Mouse (Mus musculus) heart, adult 9 months (tissue): ENCODE results near the gene Oca2.
A peak's percentile ranks its signal among the peaks of the same experiment; 100 is the strongest.

ENCODE experiments used
- DNase-seq, 2 experiments: peaks; one replicate each; pipeline ENCODE4 v3.0.0; 2022; ENCODE audit warnings: low spot score in 2 of 2

The Oca2 gene

DNA sequence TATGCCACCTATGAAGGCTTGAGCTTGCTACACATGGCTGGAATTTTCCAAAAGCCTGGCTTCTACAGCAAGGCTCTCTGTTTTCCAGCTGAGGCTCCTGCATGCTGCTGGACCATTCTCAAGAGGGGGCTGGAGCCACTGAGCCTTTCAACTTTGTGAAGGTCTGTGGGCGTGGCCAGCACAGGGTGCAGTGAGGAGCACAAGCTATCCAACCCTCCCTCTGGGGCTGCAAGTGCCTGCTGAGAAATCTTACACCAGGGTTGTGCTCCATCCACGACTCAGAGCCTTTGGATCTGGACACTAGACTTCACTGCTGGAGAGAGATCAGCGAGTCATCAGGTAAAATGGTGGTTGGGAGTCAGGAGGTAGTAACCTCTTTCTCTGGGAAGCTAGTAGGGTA is at the start of gene Oca2:
Gene Oca2, plus strand, starts transcription at position 218 of the 400 bp plus-strand sequence.
- no peak for DNase-seq

DNA sequence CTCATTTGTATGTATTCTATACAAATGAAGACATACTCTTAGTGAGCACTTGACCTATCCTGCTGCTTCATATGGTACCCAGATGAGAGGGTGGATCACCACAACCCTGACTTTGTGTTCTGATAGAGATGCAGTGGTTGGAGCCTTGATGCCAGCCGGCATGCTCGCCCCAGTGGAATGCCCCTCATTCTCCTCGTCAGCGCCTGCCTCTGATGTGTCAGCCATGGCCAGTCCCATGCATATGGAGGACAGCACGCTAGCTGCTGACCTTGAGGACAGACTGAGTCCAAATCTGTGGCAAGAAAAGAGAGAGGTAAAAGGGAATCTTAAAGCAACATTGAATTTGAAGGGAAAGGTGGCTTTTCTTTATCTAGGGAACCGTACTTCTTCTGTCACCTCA is 48.5 kb upstream of the Oca2 start:
- no peak for DNase-seq

DNA sequence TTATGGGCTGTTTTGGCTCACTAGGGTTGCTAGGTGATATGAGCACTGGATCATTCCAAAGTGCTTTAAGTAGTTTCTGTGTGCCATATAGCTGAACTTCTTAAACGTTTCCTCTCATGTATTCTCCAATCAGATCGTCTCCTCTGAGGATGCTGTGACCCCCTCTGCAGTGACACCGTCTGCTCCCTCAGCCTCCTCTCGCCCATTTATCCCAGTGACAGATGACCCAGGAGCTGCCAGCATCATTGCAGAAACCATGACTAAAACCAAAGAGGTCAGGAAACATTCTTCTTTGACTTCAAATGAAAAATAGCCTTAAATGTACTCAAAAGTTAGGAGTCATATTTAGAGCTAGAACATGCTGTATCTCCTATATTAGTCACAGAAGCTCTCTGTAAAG is 47.9 kb upstream of the Oca2 start:
- DNase-seq: no peak

DNA sequence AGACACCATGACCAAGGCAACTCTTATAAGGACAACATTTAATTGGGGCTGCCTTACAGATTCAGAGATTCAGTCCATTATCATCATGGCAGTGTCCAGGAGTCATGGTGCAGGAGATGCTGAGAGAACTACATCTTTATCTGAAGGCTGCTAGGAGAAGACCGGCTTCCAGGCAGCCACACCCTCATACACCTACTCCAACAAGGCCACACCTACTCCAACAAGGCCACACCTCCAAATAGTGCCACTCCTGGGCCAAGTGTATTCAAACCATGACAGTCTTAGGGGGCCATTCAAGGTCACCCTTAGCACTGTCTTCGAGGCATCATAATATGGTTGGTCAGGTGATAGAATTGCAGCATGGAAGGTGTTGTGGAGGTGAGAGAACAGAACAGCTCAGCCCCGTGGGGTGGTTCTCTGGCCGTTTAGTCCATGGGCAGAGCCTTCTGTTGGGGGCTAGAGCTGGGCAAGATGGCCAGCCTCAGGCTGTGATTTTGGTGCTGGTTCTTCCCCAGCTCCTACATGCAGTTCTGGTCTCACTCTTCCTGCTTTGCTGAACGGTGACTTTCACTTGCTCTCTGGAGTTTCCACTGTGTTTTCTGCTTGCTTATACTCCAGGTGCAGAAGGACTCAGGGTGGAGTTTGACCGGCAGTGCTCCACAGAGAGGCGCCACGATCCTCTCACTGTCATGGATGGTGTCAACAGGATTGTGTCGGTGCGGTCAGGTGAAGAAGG is 37.9 kb upstream of the Oca2 start:
- DNase-seq: no peak

DNA sequence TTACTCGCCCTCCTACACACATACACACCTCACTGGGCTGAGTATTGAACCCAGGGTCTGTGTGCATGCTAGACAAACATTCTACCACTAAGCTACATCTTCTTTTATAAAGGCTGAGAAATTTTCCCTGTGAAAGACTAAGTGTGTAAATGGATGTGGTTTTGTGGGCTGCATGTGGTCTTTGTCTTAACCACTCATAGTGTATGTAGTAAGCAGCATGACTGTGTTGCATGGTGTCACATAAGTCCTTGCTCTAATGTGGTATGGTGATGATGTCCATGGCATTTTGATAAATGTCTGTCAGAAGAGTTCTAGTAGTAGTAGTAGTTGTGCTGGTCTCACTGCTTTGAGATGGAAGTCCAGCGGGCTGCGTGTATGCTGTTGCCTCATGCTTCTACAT is 36.7 kb upstream of the Oca2 start:
- DNase-seq: no peak

DNA sequence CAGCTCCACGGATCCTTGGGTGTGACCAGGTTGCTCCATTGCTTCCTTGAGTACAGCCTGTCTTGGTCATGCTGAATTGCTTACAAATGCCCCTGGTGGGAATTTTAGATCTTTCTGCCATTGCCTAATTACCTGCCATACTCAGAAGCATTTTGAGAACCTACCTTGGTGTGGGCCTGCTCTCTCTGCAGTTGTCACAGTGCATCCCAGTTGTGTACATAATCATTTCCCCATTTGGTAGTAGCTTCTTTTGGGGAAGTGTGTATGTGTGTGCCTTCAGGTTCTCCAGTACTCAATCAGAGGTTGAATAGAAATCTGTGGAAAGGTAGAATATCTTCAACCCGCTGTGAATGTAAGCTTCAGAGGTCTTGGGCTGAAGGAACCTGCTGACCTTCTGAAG is 36.3 kb upstream of the Oca2 start:
- DNase-seq: no peak

DNA sequence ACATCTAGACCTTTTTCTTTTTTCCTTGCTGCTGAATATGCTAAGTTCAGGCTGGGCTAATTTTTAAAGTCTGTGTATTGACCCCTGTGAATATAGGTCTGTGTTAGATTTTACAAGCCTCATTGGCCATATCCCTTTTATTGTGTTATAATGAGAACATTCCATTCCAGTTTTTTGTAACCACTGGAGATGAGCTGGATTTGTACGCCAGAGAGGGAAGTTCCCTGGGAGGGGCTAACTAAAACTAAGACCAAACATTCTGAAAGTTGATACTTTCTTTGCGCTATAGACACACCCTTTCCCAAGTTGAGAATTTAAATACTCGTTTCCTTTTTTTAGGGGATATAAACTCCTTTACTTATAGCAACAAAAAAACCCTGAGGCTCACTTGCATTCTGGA is 34.7 kb upstream of the Oca2 start:
- no peak for DNase-seq

DNA sequence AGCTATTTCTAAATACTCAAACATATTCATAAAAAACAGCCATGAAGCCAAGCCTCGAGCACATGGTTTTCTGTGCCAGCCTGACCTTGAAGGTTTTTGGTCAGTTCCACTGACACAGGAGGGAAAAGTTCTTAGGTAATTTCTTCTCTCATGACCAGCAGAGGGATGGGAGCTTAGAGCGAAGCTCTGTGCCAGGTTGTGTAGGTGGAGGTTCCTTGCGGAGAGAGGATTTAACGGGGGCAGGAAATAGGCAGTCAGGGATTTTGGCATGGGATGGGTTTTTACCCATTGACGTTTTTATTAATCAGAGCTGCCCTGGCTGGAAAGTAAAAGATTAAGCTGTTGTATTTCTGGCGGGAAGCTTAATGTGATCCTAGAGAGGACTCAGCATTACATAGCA is 18.7 kb upstream of the Oca2 start:
- no peak for DNase-seq

DNA sequence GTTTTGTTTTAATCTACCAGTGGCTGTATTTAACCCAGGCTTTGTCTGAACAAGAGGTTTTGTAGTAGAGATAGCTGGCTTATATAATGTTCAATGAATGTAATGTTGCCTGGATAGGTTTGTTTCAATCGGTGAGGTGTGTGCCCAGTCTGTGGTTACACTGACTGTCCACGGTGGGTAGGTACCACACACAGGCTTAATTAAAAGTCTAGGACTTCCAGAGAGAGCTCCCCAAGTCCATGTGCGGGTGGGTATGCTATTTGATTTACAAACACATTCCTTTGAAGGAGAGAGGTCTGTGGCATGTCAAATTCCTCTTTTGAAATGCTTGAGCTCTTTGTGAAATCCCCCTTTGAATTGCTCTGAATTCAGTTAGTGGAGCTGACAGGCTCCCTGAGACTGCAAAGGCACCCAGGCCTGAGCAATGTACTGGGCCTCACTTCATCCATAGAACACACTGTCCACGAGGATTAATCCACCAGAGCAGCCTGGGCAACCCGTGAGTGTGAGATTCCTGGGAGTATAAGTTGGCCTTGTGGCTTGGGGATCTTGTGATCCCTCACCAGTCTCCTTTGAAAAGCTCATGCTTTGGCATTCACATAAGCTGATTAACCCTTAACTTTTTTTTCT is 3.7 kb upstream of the Oca2 start:
- no peak for DNase-seq

DNA sequence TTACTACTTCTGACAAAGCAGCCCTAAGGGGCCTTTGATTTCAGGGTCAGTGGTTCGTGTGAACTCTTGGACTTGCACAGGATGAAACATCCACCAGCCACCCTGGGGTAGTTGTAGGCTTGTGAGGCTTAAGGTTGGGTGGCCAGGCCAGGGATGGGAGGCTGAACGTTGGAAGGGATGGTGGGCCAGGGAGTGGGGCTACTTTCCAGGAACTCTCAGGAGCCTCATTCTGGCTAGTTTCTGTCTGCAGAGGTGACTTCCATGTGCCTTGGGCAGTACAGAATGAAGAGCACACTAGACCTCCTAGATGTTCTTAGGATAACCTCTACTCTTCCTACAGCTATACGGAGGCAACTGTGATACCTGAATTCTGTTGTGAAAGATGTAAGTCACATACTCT is 2.9 kb upstream of the Oca2 start:
- no peak for DNase-seq

DNA sequence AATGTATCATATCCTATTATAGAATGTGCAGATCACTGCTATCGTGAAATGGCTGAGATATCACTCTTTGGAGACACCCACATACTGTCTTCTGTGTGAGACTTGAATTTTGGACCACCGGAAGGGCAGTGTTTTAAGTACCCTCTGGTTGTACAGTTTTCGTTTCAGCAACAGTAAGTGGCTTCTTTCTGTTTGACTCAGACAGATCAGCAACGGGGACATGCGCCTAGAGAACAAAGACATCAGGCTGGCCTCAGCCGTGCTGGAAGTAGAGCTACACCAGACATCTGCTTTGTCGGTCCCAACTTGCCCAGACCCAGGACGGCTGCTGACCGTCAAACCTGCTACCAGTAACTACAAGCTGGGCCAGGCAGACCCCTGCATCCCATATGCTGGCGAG is 15.0 kb downstream of the Oca2 start:
- no peak for DNase-seq

DNA sequence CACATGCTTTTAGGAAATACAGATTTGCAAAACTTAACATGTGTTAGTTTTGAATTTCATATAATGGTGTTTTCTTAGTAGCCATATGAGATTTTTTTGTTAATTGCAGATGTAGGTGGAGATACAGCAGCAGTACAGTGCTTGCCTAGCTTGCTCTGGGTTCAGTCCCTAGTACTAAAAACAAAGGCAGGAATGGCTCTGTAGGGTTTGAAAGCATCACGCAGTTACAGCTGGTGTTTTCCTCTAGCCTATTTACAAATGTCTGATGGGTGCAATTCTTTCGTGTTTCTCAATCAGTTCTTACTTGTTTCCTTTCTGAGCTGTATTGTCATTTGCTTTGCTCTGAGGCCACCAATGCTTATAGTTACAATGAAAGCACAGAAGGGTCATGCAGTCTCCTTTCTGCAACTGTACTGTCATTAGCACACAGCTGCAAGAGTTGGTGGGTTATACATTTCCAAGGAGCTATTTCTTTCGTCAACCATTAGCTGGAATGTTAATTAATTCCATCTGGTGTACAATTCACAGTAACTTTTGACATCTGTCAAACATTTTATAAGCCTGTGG is 18.4 kb downstream of the Oca2 start:
- DNase-seq: no peak

DNA sequence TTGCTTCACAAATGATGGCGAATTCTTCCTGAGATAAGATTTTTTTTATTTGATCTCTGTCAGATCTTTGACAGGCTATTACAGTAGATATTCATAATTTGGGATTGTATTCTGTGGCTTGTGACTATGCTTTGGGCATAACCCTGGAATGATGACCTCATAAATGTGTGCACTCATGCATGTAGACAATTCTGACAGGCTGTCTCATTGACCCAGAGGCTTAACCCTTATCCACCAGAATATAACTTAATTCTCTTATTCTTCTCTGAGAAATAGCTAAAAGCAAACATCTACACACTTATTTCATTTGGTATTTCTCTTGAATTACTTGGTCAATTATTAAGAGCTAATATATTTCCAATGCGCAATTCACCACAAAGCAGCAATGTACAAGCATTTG is 37.9 kb downstream of the Oca2 start:
- DNase-seq: no peak

DNA sequence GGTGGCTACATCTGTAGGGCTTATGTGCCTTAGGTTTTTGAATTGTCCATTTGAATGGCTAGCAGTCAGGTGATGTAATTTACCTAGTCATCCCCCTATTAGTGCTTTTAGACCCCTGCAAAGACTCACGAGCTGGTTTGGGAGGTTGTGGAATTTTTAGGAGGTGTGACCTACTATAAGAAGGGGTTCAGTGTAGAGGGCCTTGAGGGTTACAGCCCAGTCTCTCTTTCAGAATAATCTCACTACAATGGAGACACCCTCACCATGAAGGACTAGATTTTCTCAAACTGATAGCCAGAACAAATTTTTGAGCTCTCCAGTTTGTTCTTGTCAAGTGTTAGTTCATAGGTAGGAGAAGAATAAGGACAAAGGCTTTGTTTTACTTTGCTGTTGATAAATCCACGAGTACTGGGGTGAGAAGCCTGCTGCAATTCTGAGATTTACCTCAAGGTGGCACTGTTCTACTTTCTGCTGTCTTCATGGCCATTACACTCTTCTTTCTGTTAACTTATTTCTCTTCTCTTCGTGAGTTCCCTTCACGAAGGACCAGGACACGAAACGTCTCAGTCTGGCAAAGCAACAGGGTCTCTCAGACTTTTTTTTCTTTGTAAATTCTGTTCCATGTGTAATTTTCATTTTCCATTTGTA is 52.0 kb downstream of the Oca2 start:
- DNase-seq: peak in 1 of 2 experiments; percentile 3

DNA sequence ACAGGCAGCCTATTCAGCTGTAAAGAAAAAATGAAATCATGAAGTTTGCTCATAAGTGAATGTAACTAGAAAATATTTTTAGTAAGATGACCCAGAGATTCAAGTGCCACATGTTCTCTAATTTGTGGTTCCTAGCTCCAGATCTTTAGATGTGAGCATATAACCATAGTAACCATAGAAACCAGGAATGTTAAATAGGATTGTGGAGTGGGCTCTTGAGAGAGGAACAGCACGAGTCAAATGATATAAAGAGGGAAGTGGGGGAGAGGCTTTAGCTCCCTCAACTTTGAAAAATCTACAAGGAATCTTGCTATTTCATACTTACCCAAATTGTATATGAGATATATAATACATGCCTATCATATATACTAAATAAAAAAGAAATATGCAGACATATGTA is 64.8 kb downstream of the Oca2 start:
- DNase-seq: no peak

DNA sequence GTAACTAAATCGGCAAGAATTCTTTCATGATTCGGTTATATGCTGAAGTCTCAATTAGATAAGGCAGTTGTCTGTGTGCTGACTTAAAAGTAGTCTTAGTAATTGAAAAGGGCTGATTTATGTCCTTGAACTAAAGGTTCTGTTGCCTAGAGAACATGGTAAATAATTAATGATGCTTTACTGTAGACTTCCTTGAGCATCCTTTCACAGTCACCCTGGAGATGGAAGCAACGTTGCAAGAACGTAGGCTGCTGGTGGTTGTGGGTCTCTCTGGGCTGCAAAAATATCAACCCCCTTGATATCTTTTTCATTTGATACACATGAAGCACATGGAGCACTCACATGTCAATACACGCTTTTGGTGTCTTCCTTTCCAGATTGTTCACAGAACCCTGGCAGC is 74.8 kb downstream of the Oca2 start:
- DNase-seq: no peak

DNA sequence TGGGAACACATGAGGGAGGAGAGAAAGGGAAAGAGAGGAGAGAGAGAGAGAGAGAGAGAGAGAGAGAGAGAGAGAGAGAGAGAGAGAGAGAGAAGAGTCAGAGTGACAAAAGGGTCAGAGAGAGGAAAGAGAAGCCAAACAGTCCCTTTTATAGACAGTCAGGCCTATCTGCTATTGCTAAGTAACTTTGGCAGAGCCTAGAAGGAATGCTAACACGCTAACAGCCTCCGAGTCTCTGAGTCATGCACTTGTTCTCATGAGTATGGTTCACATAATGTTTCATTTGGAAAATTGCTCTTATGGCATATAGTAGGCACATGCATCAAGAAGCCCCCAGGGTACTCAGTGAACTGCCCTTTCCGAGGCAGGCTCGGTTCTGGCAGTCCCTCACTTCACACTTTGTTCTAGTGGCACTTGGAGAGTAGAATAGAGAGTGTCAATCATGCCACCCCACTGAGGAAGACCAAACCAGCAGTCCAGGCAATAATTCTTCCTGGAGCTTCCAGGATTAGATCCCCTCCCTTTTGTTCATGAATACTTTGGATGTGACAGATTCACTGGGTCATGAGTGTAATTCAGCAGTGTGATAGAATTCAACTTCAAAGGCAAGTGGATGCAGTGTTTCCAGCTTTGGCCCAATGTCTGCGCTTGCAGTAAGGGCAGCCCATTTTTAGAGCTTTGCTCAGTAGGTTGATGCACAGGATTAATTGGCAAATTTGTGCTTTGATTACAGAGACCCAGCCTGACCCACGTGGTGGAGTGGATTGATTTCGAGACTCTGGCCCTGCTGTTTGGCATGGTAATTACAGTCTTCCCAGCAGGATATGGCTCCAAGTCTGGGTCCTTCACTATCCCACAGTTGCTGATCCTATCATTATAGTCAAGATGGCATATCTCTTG is 76.3 kb downstream of the Oca2 start:
- DNase-seq: no peak

DNA sequence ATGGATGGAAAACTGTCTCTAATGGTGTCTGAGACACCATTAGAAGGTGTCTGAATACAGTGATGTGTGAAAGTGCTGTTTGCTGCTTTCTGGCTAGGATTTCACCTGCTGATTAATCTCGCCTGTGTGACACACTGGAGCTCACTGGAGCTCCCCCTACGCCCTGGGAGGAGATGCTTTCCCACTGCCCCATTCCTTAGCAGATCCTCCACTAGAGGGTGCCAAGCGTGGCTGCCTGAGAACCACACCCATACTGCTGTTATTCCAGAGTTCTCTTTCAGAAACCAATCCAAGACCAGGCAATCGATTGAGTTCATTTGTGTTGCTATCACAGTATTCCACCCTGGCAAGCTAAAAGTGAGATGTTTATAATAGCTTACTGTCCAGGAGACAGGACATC is 88.2 kb downstream of the Oca2 start:
- DNase-seq: no peak

DNA sequence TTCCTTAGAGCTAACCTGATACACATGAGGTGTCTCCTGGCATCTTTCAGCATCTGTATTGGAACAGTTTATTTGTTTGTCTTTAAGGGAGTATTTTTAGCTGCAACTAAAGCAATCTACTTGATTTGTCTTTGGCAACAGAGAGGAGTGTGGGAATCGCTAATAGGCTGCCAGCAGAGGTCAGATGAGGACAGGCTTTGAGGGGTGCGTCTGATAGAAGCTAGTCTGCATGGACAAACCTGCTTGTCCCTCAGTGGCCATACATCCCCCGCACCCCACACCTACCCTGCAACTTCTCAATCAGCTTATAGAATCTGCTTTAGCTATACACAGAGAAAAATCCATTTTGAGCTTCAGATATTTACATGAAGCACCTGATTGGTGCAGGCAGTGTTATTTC is 109.0 kb downstream of the Oca2 start:
- peak; percentile 15 to 29 for DNase-seq

DNA sequence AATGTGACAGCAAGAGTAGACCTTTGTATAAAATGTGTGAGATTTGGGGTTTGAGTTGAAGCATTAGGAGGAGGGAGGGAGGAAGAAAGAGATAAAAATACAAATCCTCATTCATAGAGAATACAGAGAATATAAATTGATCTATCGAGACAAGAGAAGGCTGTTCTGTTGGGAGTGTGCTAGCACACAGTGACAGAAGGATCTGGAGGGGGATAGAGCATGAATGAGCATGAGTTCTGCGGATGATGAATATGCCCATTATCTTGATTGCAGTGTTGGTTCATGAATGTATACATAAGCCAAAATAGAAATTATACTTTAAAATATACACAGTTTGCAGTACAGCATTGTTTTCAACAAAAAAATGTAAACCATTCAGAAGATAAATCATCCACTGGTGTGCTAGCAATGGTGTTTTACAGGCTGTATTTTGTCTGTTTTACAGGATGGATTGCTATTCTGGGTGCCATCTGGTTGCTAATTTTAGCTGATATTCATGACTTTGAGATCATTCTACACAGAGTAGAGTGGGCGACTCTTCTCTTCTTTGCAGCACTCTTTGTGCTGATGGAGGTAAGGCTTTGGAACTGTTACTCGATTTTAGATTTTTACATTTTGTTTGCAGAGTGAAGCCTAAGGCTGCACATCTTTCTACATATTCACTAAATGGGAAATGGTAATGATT is 117.2 kb downstream of the Oca2 start:
- no peak for DNase-seq

DNA sequence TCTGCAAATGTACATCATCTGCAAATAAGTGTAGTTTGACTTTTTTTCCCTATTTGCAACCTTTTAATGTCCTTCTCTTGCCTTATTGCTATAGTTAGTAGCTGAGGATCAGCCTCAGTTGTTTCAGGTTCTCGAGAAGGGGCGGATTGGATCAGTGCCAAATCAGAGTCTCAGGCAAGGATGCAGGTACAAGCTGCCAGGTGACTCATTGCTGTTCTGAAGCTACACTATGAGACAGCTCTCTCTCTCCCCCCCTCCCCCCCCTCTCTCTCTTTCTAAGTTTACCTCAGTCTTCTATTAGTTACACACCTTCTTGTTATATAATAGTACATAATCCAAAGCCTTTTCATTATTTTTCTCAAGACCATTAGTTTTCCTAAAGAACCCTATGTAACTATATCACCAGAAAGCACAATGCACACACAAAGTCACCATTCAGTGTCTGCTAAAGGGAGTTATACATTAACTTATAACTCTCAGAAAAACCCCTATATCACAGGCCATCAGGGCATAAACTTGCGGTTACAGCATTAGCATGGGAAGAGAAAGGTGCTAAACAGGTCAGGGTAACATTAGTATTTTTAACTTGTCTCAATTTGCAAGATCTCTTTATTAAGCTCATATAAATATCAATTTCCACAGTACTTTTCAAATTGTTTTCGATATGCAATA is 142.3 kb downstream of the Oca2 start:
- no peak for DNase-seq
